Mouse (Mus musculus) liver, embryonic 14.5 days (tissue): ENCODE measurements around the gene Kbtbd13. TPM values are rescaled to one million over a fixed set of nuclear protein-coding genes. Genes with fewer than 3 reads are reported as not detected.

Experiments used
- ATAC-seq: fragments of 200-750 bp; cut with Nextera tagmentation; 2 replicates; pipeline ENCODE4 v1.8.0; 2017; ENCODE audit warnings: moderate number of reproducible peaks, mild to moderate bottlenecking, moderate library complexity; ENCODE audit not compliant: insufficient read depth
- DNase-seq, 3 experiments: peaks; one replicate each; pipeline ENCODE4 v3.0.0-alpha.2; 2012 to 2013; ENCODE audit warnings: low read depth in 3 of 3, low spot score in 3 of 3
- H3K27ac ChIP-seq: fragments of 300-500 bp; sonication (generic); 2 replicates; pipeline ENCODE4 v1.5.1; 2014; ENCODE audit warnings: moderate library complexity, mild to moderate bottlenecking, control low read depth, inconsistent platforms
- H3K27me3 ChIP-seq: fragments of 300-500 bp; sonication (generic); 2 replicates; pipeline ENCODE4 v1.6.1; 2014; ENCODE audit warnings: mild to moderate bottlenecking, low read length, moderate library complexity; ENCODE audit not compliant: control insufficient read depth, insufficient read depth
- H3K36me3 ChIP-seq: fragments of 300-500 bp; sonication (generic); replicated peaks from 2 replicates; pipeline ENCODE4 v1.6.1; 2014; ENCODE audit warnings: low read depth; ENCODE audit not compliant: control insufficient read depth, insufficient read depth
- H3K4me1 ChIP-seq, 2 experiments: fragments of 200-500 bp in 1 of 2; fragments of 300-500 bp in 1 of 2; sonication (generic) in 1 of 2; replicated peaks; 2 replicates each; pipeline ENCODE4 v1.6.1; 2012 to 2014; ENCODE audit warnings: antibody characterized with exemption in 1 of 2, inconsistent platforms in 1 of 2, low read length in 1 of 2; ENCODE audit not compliant: control insufficient read depth in 2 of 2, insufficient read depth in 2 of 2
- H3K4me2 ChIP-seq: fragments of 300-500 bp; sonication (generic); 2 replicates; pipeline ENCODE4 v1.6.1; 2014; ENCODE audit warnings: low read depth, mild to moderate bottlenecking, control low read depth, moderate library complexity
- H3K4me3 ChIP-seq, 2 experiments: fragments of 200-500 bp in 1 of 2; fragments of 300-500 bp in 1 of 2; sonication (generic) in 1 of 2; 2 replicates each; pipeline ENCODE4 v1.5.1; 2012 to 2014; ENCODE audit warnings: low read depth in 2 of 2, low read length in 2 of 2, mild to moderate bottlenecking in 2 of 2, control low read depth in 1 of 2, inconsistent platforms in 1 of 2, moderate library complexity in 1 of 2; ENCODE audit not compliant: insufficient read depth in 1 of 2
- H3K9ac ChIP-seq: fragments of 300-500 bp; sonication (generic); replicated peaks from 2 replicates; pipeline ENCODE4 v1.6.1; 2014; ENCODE audit warnings: mild to moderate bottlenecking, control low read depth, moderate library complexity
- H3K9me3 ChIP-seq: fragments of 300-500 bp; sonication (generic); 2 replicates; pipeline ENCODE4 v1.6.1; 2016; ENCODE audit warnings: low read length, mixed read lengths; ENCODE audit not compliant: control insufficient read depth
- CTCF ChIP-seq: IDR thresholded peaks from 2 replicates; pipeline ENCODE4 v1.5.1; 2016; ENCODE audit warnings: antibody characterized with exemption, low read depth, control low read depth
- EP300 ChIP-seq: IDR thresholded peaks from 2 replicates; pipeline ENCODE4 v1.6.1; 2016; ENCODE audit warnings: antibody characterized with exemption, low read depth
- WGBS: fragments of 180-500 bp; shearing (Covaris S2); extraction: QIAGEN DNeasy Blood & Tissue Kit; methylation state at CpG from one replicate; pipeline ENCODE4 v1.1.7; 2014; ENCODE audit not compliant: insufficient replicate concordance; 5-methylcytosine and 5-hydroxymethylcytosine counted together
- polyA plus RNA-seq, 2 experiments: library from polyadenylated mRNA; depleted of rRNA in 1 of 2; stranded (reverse) in 1 of 2; unstranded in 1 of 2; fragments of >200 nt; fragmentation: Nextera tagmentation in 1 of 2; extraction: Ambion mirVana in 1 of 2; gene quantifications; 2 replicates each; pipeline versions ENCODE4 v1.2.1 to v1.2.3; 2012 to 2014

Kbtbd13 gene
- polyA plus RNA-seq, 2 experiments: 0.04 to 0.08 TPM

DNA sequence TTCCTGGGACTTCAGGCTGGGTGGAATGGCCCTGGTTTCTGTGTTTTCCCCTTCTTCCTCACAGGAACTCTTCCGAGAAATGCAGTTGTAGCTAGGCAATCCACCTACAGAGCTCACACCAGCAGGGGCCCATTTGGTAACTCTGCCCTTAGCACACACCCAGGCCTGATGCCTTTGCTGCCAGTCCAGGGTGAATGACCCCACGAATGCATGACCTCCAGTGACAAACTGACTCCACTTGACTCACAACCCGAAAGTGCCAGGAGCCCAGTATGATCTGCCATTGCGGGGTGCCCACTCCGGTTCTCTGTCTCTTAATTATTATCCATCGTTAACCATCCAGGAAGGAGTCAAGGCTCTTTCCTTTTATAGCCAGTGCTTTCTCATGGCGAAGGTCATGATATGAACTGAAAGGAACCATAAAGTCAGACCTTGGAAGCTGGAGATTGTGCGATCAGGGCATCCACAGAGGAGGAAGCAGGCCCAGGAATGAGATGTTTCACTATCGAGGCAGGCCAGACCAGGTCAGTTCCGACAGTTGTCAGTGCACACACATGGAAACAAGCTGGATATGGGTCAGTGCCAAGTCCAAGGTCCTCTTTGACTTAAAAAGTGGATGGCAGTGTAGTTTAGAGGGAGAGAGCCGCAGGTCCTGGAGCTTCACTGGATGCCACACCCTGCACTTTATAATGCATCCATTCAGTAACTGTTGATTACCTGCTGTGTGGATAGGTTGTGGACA, 31.5 kb upstream of the Kbtbd13 start, which contains the start of gene Slc51b:
TSS of gene Slc51b (minus strand) at position 196 of the 742 bp plus-strand sequence.
- Histone ChIP-seq H3K9ac (no peak within 1 kb of the TSS), H3K36me3 (no peaks in the 10 kb centered on the region), H3K4me1 (no peaks in the 10 kb centered on the region), H3K4me3 (no peak within 1 kb of the TSS), H3K4me2 (no peak within 1 kb of the TSS), H3K27me3 (no peaks in the 10 kb centered on the region), H3K27ac (no peak within 1 kb of the TSS), H3K9me3 (no peaks in the 10 kb centered on the region)
- 69% methylated on average over 11 of the region's 11 CpGs for WGBS
- TF ChIP-seq EP300 (no peak), CTCF (no peak)
- DNase-seq: no peak
- no peak for ATAC-seq

DNA sequence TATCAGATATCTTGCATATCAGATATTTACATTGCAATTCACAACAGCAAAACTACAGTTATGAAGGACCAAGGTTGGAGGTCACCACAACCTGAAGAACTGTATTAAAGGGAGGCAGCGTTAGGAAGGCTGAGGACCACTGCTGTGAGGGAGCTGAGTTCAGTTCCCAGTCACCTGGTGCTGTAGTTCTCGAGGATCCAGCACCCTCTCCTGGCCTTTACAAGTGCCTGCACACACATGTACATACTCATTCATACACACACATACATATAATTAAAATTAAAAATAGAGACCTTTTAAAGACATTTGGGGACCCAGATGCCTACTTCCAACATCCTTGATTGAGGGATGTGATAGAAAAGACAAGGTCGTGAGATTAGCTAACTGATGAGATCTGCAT, 28.2 kb upstream of the Kbtbd13 start:
- no peaks in the 10 kb centered on the region for H3K9me3 ChIP-seq

DNA sequence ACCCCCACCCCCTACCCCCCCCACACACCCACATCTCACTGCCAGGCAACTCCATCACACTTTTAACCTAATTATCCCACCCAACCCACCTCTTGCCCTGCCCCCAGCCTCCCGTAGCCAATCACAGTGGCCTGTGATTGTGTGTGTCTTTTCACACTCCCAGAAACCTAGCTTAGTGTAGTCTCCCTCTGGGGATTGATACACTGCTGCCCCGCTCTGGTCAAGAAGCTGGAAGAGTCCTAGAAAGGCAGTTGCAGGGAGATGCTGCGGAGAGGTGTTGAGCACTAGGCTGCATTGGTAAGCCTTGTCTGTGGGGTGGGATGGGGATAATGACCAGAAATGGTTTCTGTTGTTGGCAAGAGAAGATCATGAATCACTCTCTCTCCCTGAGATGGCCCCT, 26.3 kb upstream of the Kbtbd13 start:
- Histone ChIP-seq H3K9me3 (no peaks in the 10 kb centered on the region), H3K4me1 (no peaks in the 10 kb centered on the region), H3K27me3 (no peaks in the 10 kb centered on the region), H3K4me3 (no peak overlapping the region), H3K4me2 (no peak overlapping the region), H3K27ac (no peak overlapping the region), H3K9ac (no peak overlapping the region), H3K36me3 (no peaks in the 10 kb centered on the region)
- ATAC-seq (no peak), DNase-seq (no peak)
- TF ChIP-seq CTCF (no peak), EP300 (no peak)
- 51% methylated on average over 3 of the region's 3 CpGs for WGBS

More for the DNA sequence above, 28.2 kb upstream of the Kbtbd13 start:
- no peak overlapping the region for H3K9ac ChIP-seq
- H3K27me3 ChIP-seq: no peaks in the 10 kb centered on the region
- TF ChIP-seq CTCF (0 out of 2 replicates have a peak, but pooled peaks have one; percentile 15), EP300 (no peak)
- ATAC-seq (no peak), DNase-seq (no peak)
- no peak overlapping the region for H3K4me2 ChIP-seq
- no peak overlapping the region for H3K27ac ChIP-seq
- H3K4me3 ChIP-seq: no peak overlapping the region
- H3K4me1 ChIP-seq: no peaks in the 10 kb centered on the region
- H3K36me3 ChIP-seq: no peaks in the 10 kb centered on the region
- whole genome bisulfite sequencing: 52% methylated on average over 3 of the region's 3 CpGs

DNA sequence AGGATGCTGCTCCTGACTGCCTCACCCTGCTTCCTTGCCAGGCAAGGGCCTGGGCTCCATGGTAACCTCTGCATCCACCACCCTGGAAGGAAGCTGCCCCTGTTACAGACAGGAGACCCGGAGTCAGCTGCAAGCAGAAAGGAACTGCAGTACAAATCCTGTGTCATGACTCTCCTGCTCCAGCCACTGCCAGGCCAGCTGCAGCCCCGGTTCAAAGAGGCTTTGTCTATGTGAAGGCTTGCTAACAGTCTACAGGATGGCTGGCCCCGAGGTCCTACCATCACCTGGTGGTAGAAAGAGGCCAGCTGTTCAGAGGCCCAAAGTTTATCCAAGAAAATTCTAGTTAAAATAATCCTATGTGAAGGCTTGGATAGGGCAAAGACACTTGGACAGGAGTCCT, 19.9 kb upstream of the Kbtbd13 start:
- Histone ChIP-seq H3K9me3 (no peaks in the 10 kb centered on the region), H3K36me3 (no peaks in the 10 kb centered on the region), H3K4me2 (no peak overlapping the region), H3K4me1 (no peaks in the 10 kb centered on the region), H3K27ac (no peak overlapping the region), H3K4me3 (no peak overlapping the region), H3K9ac (no peak overlapping the region), H3K27me3 (no peaks in the 10 kb centered on the region)
- WGBS: 44% methylated on average over 3 of the region's 3 CpGs
- TF ChIP-seq EP300 (no peak), CTCF (no peak)
- ATAC-seq (no peak), DNase-seq (no peak)

DNA sequence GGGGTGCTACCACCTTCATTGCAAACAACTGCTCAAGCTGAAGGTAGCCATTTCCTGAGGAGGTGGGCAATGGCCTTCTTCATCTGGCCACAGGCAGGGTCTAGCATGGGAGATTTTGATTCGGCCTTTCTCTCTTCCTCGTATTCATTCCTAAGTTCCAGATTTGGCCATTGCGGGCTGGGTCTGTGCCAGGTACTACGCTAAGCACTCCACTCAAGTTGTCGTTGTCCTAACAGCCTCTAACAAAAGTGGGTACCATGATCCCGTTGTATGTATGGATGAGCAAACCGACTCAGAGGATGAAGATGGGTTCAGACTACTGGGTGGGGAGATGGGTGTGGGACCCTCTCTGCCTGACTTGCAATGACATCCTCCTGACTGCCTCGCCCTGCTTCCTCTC, 18.9 kb upstream of the Kbtbd13 start:
- no peaks in the 10 kb centered on the region for H3K4me1 ChIP-seq
- no peak overlapping the region for H3K9ac ChIP-seq
- no peak overlapping the region for H3K4me3 ChIP-seq
- H3K9me3 ChIP-seq: no peaks in the 10 kb centered on the region
- H3K36me3 ChIP-seq: no peaks in the 10 kb centered on the region
- WGBS: 69% methylated on average over 8 of the region's 8 CpGs
- DNase-seq (no peak), ATAC-seq (no peak)
- H3K27ac ChIP-seq: no peak overlapping the region
- H3K27me3 ChIP-seq: no peaks in the 10 kb centered on the region
- H3K4me2 ChIP-seq: no peak overlapping the region
- no peak for TF ChIP-seq EP300
- no peak for TF ChIP-seq CTCF
